Mouse (Mus musculus): ENCODE results near the gene Gsdme. TPM values are rescaled to one million over a fixed set of nuclear protein-coding genes. Genes with fewer than 3 reads are reported as not detected.

Gsdme gene
- polyA plus RNA-seq, 1 experiment from 2014 or later = 89.6 TPM

GRCm38 (mm10) chr6:50295136-50295535 is 31.5 kb upstream of the Gsdme start:
- H3K36me3 ChIP-seq (ENCODE audit: control insufficient read depth, insufficient read depth, low read length) = no peaks in the 10 kb centered on the region
- no peak overlapping the region for H3K27ac ChIP-seq (ENCODE audit: low read length)
- H3K4me1 ChIP-seq (ENCODE audit: control insufficient read depth, insufficient read depth, low read length) = no peaks in the 10 kb centered on the region
- H3K4me3 ChIP-seq (ENCODE audit: low read depth, low read length) = no peak overlapping the region
- H3K4me2 ChIP-seq (ENCODE audit: low read length) = no peak overlapping the region
- no peak overlapping the region for H3K9ac ChIP-seq (ENCODE audit: low read depth, low read length)
- no peaks in the 10 kb centered on the region for H3K9me3 ChIP-seq (replicated peaks; ENCODE audit: control insufficient read depth, low read length, poor library complexity, severe bottlenecking)
- no peaks in the 10 kb centered on the region for H3K27me3 ChIP-seq (ENCODE audit: control insufficient read depth, insufficient read depth, low read depth, low read length)
- 60% methylated on average over 10 of the region's 10 CpGs for WGBS
- ATAC-seq = no peak

GRCm38 (mm10) chr6:50294128-50294527 is 30.5 kb upstream of the Gsdme start:
- H3K36me3 ChIP-seq (ENCODE audit: control insufficient read depth, insufficient read depth, low read length) = no peaks in the 10 kb centered on the region
- no peak overlapping the region for H3K27ac ChIP-seq (ENCODE audit: low read length)
- peak; percentile 17; the same call in 1 of the 2 replicates for ATAC-seq
- no peak overlapping the region for H3K9ac ChIP-seq (ENCODE audit: low read depth, low read length)
- no peak overlapping the region for H3K4me2 ChIP-seq (ENCODE audit: low read length)
- H3K4me1 ChIP-seq (ENCODE audit: control insufficient read depth, insufficient read depth, low read length) = no peaks in the 10 kb centered on the region
- no peaks in the 10 kb centered on the region for H3K9me3 ChIP-seq (replicated peaks; ENCODE audit: control insufficient read depth, low read length, poor library complexity, severe bottlenecking)
- no peaks in the 10 kb centered on the region for H3K27me3 ChIP-seq (ENCODE audit: control insufficient read depth, insufficient read depth, low read depth, low read length)
- WGBS = 32% methylated on average over 1 of the region's 1 CpGs
- no peak overlapping the region for H3K4me3 ChIP-seq (ENCODE audit: low read depth, low read length)

DNA sequence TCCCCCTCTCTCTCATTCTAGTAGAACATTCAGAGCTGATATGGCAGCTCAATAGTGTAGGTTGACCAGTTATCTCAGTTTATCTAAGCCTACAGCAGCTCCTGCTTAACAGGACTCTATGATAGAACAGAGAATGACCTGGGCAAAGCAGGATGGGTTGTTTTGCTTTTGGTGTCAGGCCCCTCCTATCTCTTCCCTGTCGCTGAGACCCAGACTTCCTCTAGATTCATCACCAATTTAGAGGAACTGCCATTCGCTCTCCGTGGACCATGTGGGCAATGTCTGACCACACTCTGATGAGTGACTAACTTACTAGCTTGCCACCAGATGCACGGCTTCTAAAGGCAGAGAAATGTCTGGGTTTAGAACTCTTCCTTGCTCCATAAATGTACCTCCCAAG is 28.0 kb upstream of the Gsdme start:
- Histone ChIP-seq H3K36me3 (ENCODE audit: control insufficient read depth, insufficient read depth, low read length) (no peaks in the 10 kb centered on the region), H3K27ac (ENCODE audit: low read length) (no peak overlapping the region), H3K4me2 (ENCODE audit: low read length) (no peak overlapping the region), H3K9ac (ENCODE audit: low read depth, low read length) (no peak overlapping the region), H3K4me3 (ENCODE audit: low read depth, low read length) (no peak overlapping the region), H3K4me1 (ENCODE audit: control insufficient read depth, insufficient read depth, low read length) (no peaks in the 10 kb centered on the region), H3K9me3 (replicated peaks; ENCODE audit: control insufficient read depth, low read length, poor library complexity, severe bottlenecking) (no peaks in the 10 kb centered on the region), H3K27me3 (ENCODE audit: control insufficient read depth, insufficient read depth, low read depth, low read length) (no peaks in the 10 kb centered on the region)
- WGBS = 90% methylated on average over 4 of the region's 4 CpGs
- ATAC-seq = no peak

DNA sequence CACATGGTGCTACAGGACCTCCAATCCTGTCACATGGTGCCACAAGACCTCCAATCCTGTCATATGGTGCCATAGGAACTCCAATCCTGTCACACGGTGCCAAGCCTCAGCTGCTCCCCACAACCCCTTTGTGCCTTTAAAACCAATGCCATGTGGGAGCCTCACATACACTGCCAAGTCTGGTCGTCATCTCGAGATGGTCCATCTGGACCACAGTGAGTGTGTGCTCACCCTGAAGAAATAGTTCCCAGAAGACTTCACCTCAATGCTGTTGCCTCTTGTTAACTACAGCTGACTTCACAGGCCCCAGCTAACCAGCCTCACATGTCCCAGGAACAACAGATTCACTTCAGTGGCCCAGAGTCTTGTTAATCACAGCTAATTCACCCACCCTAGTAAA is 23.2 kb upstream of the Gsdme start:
- no peak overlapping the region for H3K27ac ChIP-seq (ENCODE audit: low read length)
- no peak for ATAC-seq
- no peaks in the 10 kb centered on the region for H3K36me3 ChIP-seq (ENCODE audit: control insufficient read depth, insufficient read depth, low read length)
- H3K9ac ChIP-seq (ENCODE audit: low read depth, low read length) = no peak overlapping the region
- H3K9me3 ChIP-seq (replicated peaks; ENCODE audit: control insufficient read depth, low read length, poor library complexity, severe bottlenecking) = no peaks in the 10 kb centered on the region
- 86% methylated on average over 3 of the region's 3 CpGs for WGBS
- no peaks in the 10 kb centered on the region for H3K4me1 ChIP-seq (ENCODE audit: control insufficient read depth, insufficient read depth, low read length)
- H3K27me3 ChIP-seq (ENCODE audit: control insufficient read depth, insufficient read depth, low read depth, low read length) = no peaks in the 10 kb centered on the region
- no peak overlapping the region for H3K4me3 ChIP-seq (ENCODE audit: low read depth, low read length)
- H3K4me2 ChIP-seq (ENCODE audit: low read length) = no peak overlapping the region

DNA sequence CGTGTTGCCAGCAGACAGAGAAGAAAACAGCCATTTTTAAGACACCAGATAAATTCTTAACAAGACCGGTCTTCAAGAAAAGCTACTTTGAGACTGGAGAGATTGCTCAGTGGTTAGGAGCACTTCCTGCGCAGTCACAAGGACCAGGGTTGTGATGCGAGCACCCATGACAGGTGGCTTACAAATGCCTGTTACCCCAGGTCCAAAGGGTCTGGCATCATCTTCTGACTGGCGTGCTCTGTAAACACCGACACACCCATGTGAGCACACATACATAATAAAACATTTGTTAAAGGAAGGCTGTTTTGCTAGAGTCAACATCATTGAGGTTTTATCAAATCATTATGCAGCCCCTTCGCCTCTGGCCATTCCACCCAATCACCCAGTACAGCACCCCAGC is 16.0 kb upstream of the Gsdme start:
- 88% methylated on average over 7 of the region's 7 CpGs for WGBS
- ATAC-seq = no peak

GRCm38 (mm10) chr6:50273947-50274346 is 10.3 kb upstream of the Gsdme start:
- Histone ChIP-seq H3K4me2 (ENCODE audit: low read length) (no peak overlapping the region), H3K36me3 (ENCODE audit: control insufficient read depth, insufficient read depth, low read length) (no peaks in the 10 kb centered on the region), H3K27ac (ENCODE audit: low read length) (no peak overlapping the region), H3K27me3 (ENCODE audit: control insufficient read depth, insufficient read depth, low read depth, low read length) (no peaks in the 10 kb centered on the region), H3K4me3 (ENCODE audit: low read depth, low read length) (no peak overlapping the region), H3K9ac (ENCODE audit: low read depth, low read length) (no peak overlapping the region), H3K9me3 (replicated peaks; ENCODE audit: control insufficient read depth, low read length, poor library complexity, severe bottlenecking) (no peaks in the 10 kb centered on the region), H3K4me1 (ENCODE audit: control insufficient read depth, insufficient read depth, low read length) (no peaks in the 10 kb centered on the region)
- WGBS = 84% methylated on average over 4 of the region's 4 CpGs
- ATAC-seq = no peak

More for the DNA sequence above, 16.0 kb upstream of the Gsdme start:
- H3K4me2 ChIP-seq (ENCODE audit: low read length) = no peak overlapping the region
- no peak overlapping the region for H3K9ac ChIP-seq (ENCODE audit: low read depth, low read length)
- no peaks in the 10 kb centered on the region for H3K36me3 ChIP-seq (ENCODE audit: control insufficient read depth, insufficient read depth, low read length)
- H3K4me1 ChIP-seq (ENCODE audit: control insufficient read depth, insufficient read depth, low read length) = no peaks in the 10 kb centered on the region
- no peaks in the 10 kb centered on the region for H3K9me3 ChIP-seq (replicated peaks; ENCODE audit: control insufficient read depth, low read length, poor library complexity, severe bottlenecking)
- H3K27ac ChIP-seq (ENCODE audit: low read length) = no peak overlapping the region
- no peak overlapping the region for H3K4me3 ChIP-seq (ENCODE audit: low read depth, low read length)
- no peaks in the 10 kb centered on the region for H3K27me3 ChIP-seq (ENCODE audit: control insufficient read depth, insufficient read depth, low read depth, low read length)

DNA sequence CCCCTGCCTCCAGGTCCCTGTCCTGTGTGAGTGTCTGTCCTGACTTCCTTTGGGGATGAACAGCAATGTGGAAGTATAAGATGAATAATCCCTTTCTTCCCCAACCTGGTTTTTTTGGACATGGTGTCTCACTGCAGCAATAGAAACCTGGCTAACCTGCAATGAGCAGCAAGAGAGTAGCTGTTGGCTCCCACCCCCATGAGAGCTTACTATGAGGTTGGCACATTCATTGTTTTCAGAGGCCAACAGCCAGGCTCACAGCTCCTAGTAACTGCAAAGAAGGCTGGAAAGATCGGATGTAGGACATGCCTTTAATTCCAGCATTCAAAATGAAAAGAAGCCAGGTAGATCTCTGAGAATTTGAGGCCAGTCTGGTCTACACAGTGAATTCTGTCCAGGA is 9.8 kb upstream of the Gsdme start:
- 68% methylated on average over 1 of the region's 1 CpGs for WGBS

GRCm38 (mm10) chr6:50262310-50262709 is 1.4 kb downstream of the Gsdme start:
- peak; percentile 37; the same call in 1 of the 2 replicates for ATAC-seq
- Histone ChIP-seq H3K4me2 (ENCODE audit: low read length) (peak overlapping the region; percentile 83), H3K9ac (ENCODE audit: low read depth, low read length) (peak overlapping the region; percentile 88; the same call in 1 of the 2 replicates), H3K27me3 (ENCODE audit: control insufficient read depth, insufficient read depth, low read depth, low read length) (no peaks in the 10 kb centered on the region), H3K36me3 (ENCODE audit: control insufficient read depth, insufficient read depth, low read length) (no peaks in the 10 kb centered on the region), H3K9me3 (replicated peaks; ENCODE audit: control insufficient read depth, low read length, poor library complexity, severe bottlenecking) (no peaks in the 10 kb centered on the region), H3K4me3 (ENCODE audit: low read depth, low read length) (peak overlapping the region; percentile 58), H3K4me1 (ENCODE audit: control insufficient read depth, insufficient read depth, low read length) (peaks cover 22% of the 10 kb centered on the region), H3K27ac (ENCODE audit: low read length) (peak overlapping the region; percentile 88)
- WGBS = 23% methylated on average over 7 of the region's 7 CpGs

More for the DNA sequence above, 9.8 kb upstream of the Gsdme start:
- Histone ChIP-seq H3K4me2 (ENCODE audit: low read length) (no peak overlapping the region), H3K27me3 (ENCODE audit: control insufficient read depth, insufficient read depth, low read depth, low read length) (no peaks in the 10 kb centered on the region), H3K9ac (ENCODE audit: low read depth, low read length) (no peak overlapping the region), H3K4me3 (ENCODE audit: low read depth, low read length) (no peak overlapping the region), H3K36me3 (ENCODE audit: control insufficient read depth, insufficient read depth, low read length) (no peaks in the 10 kb centered on the region), H3K27ac (ENCODE audit: low read length) (no peak overlapping the region), H3K4me1 (ENCODE audit: control insufficient read depth, insufficient read depth, low read length) (no peaks in the 10 kb centered on the region), H3K9me3 (replicated peaks; ENCODE audit: control insufficient read depth, low read length, poor library complexity, severe bottlenecking) (no peaks in the 10 kb centered on the region)
- no peak for ATAC-seq

- H3K27ac ChIP-seq (ENCODE audit: low read length) = peak overlapping the region; percentile 88
- WGBS = under 1% methylated on average over 6 of the region's 6 CpGs
- no peaks in the 10 kb centered on the region for H3K9me3 ChIP-seq (replicated peaks; ENCODE audit: control insufficient read depth, low read length, poor library complexity, severe bottlenecking)
- H3K4me1 ChIP-seq (ENCODE audit: control insufficient read depth, insufficient read depth, low read length) = peaks cover 22% of the 10 kb centered on the region
- no peaks in the 10 kb centered on the region for H3K36me3 ChIP-seq (ENCODE audit: control insufficient read depth, insufficient read depth, low read length)
- peak overlapping the region; percentile 58 for H3K4me3 ChIP-seq (ENCODE audit: low read depth, low read length)
- H3K4me2 ChIP-seq (ENCODE audit: low read length) = peak overlapping the region; percentile 83
- H3K9ac ChIP-seq (ENCODE audit: low read depth, low read length) = peak overlapping the region; percentile 88
- H3K27me3 ChIP-seq (ENCODE audit: control insufficient read depth, insufficient read depth, low read depth, low read length) = no peaks in the 10 kb centered on the region
- ATAC-seq = no peak
These were observed 1.8 kb downstream of the Gsdme start for GRCm38 (mm10) chr6:50261922-50262261.

All from midbrain, embryonic 16.5 days (tissue).